Mouse (Mus musculus): ENCODE results near the gene Gpr18.

GRCm38 (mm10) chr14:121937601-121938255 lies 22.1 kb upstream of the Gpr18 start:
- TF ChIP-seq CTCF (IDR thresholded peaks at IDR 0.05) (no peak), EP300 (IDR thresholded peaks at IDR 0.05) (no peak)
